Mouse (Mus musculus): ENCODE measurements around the gene Gm20817. TPM values are rescaled to one million over a fixed set of nuclear protein-coding genes. Genes with fewer than 3 reads are reported as not detected.
"Not testable (repeated sequence)": the region's sequence is repeated elsewhere in the genome, so short reads cannot be mapped to it uniquely, and the experiment has no call there.

Gm20817 gene
- not detected in 2 replicates for polyA plus RNA-seq (2011; ENCODE audit: insufficient read length, low read depth, missing spikeins)

DNA sequence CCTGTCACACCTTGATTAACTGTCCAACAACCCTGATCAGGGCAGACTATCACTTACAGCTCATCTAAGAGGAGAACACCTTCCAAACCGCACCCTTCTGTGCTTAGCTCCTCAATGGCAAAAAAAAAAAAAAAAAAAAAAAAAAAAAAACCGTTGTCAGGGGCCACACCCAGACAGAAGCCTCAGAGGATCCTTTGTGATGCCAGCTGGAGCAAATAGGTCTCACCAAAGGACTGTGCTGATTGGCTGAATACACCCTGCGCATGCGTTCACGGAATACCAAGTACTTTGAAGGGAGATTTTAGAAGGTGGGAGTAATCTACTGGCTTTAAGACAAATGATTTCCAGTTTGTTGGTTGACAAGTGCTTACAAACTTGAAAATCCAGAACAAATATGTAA, at the start of gene Gm20817:
Gene Gm20817, minus strand, starts transcription at position 101 of the 400 bp plus-strand sequence.
- not testable (repeated sequence) for H3K4me3 ChIP-seq (ENCODE audit: insufficient read depth, low read length); H3K4me1 ChIP-seq (ENCODE audit: control insufficient read depth, insufficient read depth, low read length); H3K27ac ChIP-seq (ENCODE audit: insufficient read depth, low read length)

All from embryonic fibroblast, embryonic 13.5 days (primary cell).